Mouse (Mus musculus) C2C12 (cell line): ENCODE data around the gene Castor1.

Source experiments
- CEBPB ChIP-seq: IDR thresholded peaks from one replicate; pipeline ENCODE4 v1.6.1; 2011; ENCODE audit warnings: low read depth, mild to moderate bottlenecking, control low read depth, moderate library complexity
- CTCF ChIP-seq: IDR thresholded peaks from one replicate; pipeline ENCODE4 v1.5.1; 2011; ENCODE audit not compliant: control insufficient read depth, insufficient read depth, insufficient read length
- FOSL1 ChIP-seq: IDR thresholded peaks from one replicate; pipeline ENCODE4 v1.8.0; 2011; ENCODE audit warnings: mild to moderate bottlenecking, low read length; ENCODE audit not compliant: poor library complexity, insufficient read depth, severe bottlenecking
- MAX ChIP-seq: IDR thresholded peaks from one replicate; pipeline ENCODE4 v1.6.1; 2011; ENCODE audit warnings: mild to moderate bottlenecking, control low read depth
- MYOD1 ChIP-seq: IDR thresholded peaks from one replicate; pipeline ENCODE4 v1.6.1; 2011; ENCODE audit warnings: low read depth; ENCODE audit not compliant: control insufficient read depth, insufficient read length
- USF1 ChIP-seq: IDR thresholded peaks from one replicate; pipeline ENCODE4 v1.6.1; 2011; ENCODE audit warnings: low read depth, mild to moderate bottlenecking, control low read depth, moderate library complexity

GRCm38 (mm10) chr11:4250290-4250689 is 32.3 kb downstream of the Castor1 start:
- TF ChIP-seq CTCF (no peak), CEBPB (no peak), USF1 (no peak), MAX (no peak), FOSL1 (no peak), MYOD1 (no peak)
